Mouse (Mus musculus) intestine, embryonic 14.5 days (tissue): Measurements from ENCODE around the gene Lkaaear1. TPM values are rescaled to one million over a fixed set of nuclear protein-coding genes. Genes with fewer than 3 reads are reported as not detected.

Experiments
- ATAC-seq: fragments of 200-750 bp; cut with Nextera tagmentation; replicated peaks from 2 replicates; pipeline ENCODE4 v1.8.0; 2017; ENCODE audit warnings: low read depth, moderate number of reproducible peaks, moderate TSS enrichment, moderate library complexity; ENCODE audit not compliant: low FRiP score, low TSS enrichment
- DNase-seq: peaks from one replicate; pipeline ENCODE4 v3.0.0-alpha.2; 2018; ENCODE audit warnings: low spot score
- H3K27ac ChIP-seq: fragments of 300-500 bp; sonication (generic); 2 replicates; pipeline ENCODE4 v1.5.1; 2014; ENCODE audit warnings: low read depth, mild to moderate bottlenecking, control low read depth
- H3K27me3 ChIP-seq: fragments of 300-500 bp; sonication (generic); replicated peaks from 2 replicates; pipeline ENCODE4 v1.6.1; 2014; ENCODE audit warnings: low read length, control low read depth; ENCODE audit not compliant: control insufficient read depth, insufficient read depth
- H3K36me3 ChIP-seq: fragments of 300-500 bp; sonication (generic); 2 replicates; pipeline ENCODE4 v1.6.1; 2014; ENCODE audit warnings: low read length, control low read depth; ENCODE audit not compliant: control insufficient read depth, insufficient read depth
- H3K4me1 ChIP-seq: fragments of 300-500 bp; sonication (generic); replicated peaks from 2 replicates; pipeline ENCODE4 v1.6.1; 2014; ENCODE audit warnings: low read length, control low read depth, mixed read lengths; ENCODE audit not compliant: control insufficient read depth, insufficient read depth
- H3K4me2 ChIP-seq: fragments of 300-500 bp; sonication (generic); 2 replicates; pipeline ENCODE4 v1.6.1; 2014; ENCODE audit warnings: low read length
- H3K4me3 ChIP-seq: fragments of 300-500 bp; sonication (generic); 2 replicates; pipeline ENCODE4 v1.5.1; 2014; ENCODE audit warnings: low read depth, low read length, control low read depth, mixed read lengths
- H3K9ac ChIP-seq: fragments of 300-500 bp; sonication (generic); 2 replicates; pipeline ENCODE4 v1.6.1; 2014; ENCODE audit warnings: mild to moderate bottlenecking, low read length
- H3K9me3 ChIP-seq: fragments of 300-500 bp; sonication (generic); 2 replicates; pipeline ENCODE4 v1.6.1; 2016; ENCODE audit warnings: low read length, control low read depth; ENCODE audit not compliant: control insufficient read depth
- WGBS: fragments of 180-500 bp; shearing (Covaris S2); extraction: QIAGEN DNeasy Blood & Tissue Kit; methylation state at CpG from one replicate; pipeline ENCODE4 v1.1.7; 2014; 5-methylcytosine and 5-hydroxymethylcytosine counted together
- polyA plus RNA-seq: library from polyadenylated mRNA; unstranded; fragments of >200 nt; fragmentation: Nextera tagmentation; extraction: Ambion mirVana; gene quantifications from 2 replicates; pipeline ENCODE4 v1.2.1, GENCODE M21; 2014

The Lkaaear1 gene
- polyA plus RNA-seq, 1 experiment from 2014 or later = not detected

- Histone ChIP-seq H3K4me1 (peaks cover 6% of the 10 kb centered on the region; the same call in 1 of the 2 replicates), H3K27me3 (no peaks in the 10 kb centered on the region), H3K9ac (no peak overlapping the region), H3K36me3 (peaks cover 37% of the 10 kb centered on the region), H3K4me3 (no peak overlapping the region), H3K4me2 (no peak overlapping the region), H3K9me3 (no peaks in the 10 kb centered on the region), H3K27ac (no peak overlapping the region)
- 77% methylated on average over 6 of the region's 6 CpGs for WGBS
- DNase-seq = no peak
- no peak for ATAC-seq
Measured at GRCm38 (mm10) chr2:181691083-181691482, 7.2 kb downstream of the Lkaaear1 start.

- peaks cover 6% of the 10 kb centered on the region; the same call in 1 of the 2 replicates for H3K4me1 ChIP-seq
- H3K27me3 ChIP-seq = no peaks in the 10 kb centered on the region
- 88% methylated on average over 10 of the region's 10 CpGs for WGBS
- no peak for DNase-seq
- no peak overlapping the region for H3K9ac ChIP-seq
- H3K36me3 ChIP-seq = peaks cover 44% of the 10 kb centered on the region
- H3K4me2 ChIP-seq = no peak overlapping the region
- ATAC-seq = no peak
- H3K27ac ChIP-seq = no peak overlapping the region
- H3K4me3 ChIP-seq = no peak overlapping the region
- no peaks in the 10 kb centered on the region for H3K9me3 ChIP-seq
Measured at GRCm38 (mm10) chr2:181689466-181690160, 8.6 kb downstream of the Lkaaear1 start.

DNA sequence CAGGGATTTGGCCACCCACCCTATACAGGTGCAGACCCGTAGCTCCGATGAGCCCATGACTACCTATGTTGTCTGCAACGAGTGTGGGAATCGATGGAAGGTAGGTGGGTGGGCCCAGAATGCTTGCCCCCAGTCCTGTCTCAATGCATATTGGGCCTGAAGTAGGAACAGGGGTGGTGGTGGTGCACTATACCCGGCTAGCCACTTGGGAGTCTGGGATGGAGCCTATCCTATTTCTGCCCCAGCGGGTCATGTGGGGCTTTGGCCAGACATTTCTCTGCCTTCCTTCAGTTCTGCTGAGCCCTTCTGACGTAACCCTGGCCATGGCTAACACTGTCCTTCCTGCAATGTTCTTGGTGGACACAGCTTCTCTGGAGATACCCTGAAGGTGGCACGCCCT is 10.7 kb downstream of the Lkaaear1 start:
- Histone ChIP-seq H3K27ac (no peak overlapping the region), H3K27me3 (no peaks in the 10 kb centered on the region), H3K4me2 (no peak overlapping the region), H3K4me3 (no peak overlapping the region), H3K9me3 (no peaks in the 10 kb centered on the region), H3K4me1 (no peaks in the 10 kb centered on the region), H3K36me3 (peaks cover 47% of the 10 kb centered on the region), H3K9ac (no peak overlapping the region)
- 95% methylated on average over 8 of the region's 8 CpGs for WGBS
- ATAC-seq (no peak), DNase-seq (no peak)

- Histone ChIP-seq H3K9ac (no peak overlapping the region), H3K9me3 (no peaks in the 10 kb centered on the region), H3K27ac (no peak overlapping the region), H3K36me3 (peaks cover 47% of the 10 kb centered on the region), H3K27me3 (no peaks in the 10 kb centered on the region), H3K4me2 (no peak overlapping the region), H3K4me3 (no peak overlapping the region), H3K4me1 (peaks cover 5% of the 10 kb centered on the region; the same call in 1 of the 2 replicates)
- ATAC-seq (no peak), DNase-seq (no peak)
- WGBS = 92% methylated on average over 4 of the region's 4 CpGs
Measured at GRCm38 (mm10) chr2:181685686-181686085, 12.6 kb downstream of the Lkaaear1 start.

GRCm38 (mm10) chr2:181684713-181685112 is 13.5 kb downstream of the Lkaaear1 start:
- no peak overlapping the region for H3K27ac ChIP-seq
- no peak for DNase-seq
- H3K4me1 ChIP-seq = peaks cover 6% of the 10 kb centered on the region; the same call in 1 of the 2 replicates
- H3K27me3 ChIP-seq = no peaks in the 10 kb centered on the region
- no peak overlapping the region for H3K4me2 ChIP-seq
- H3K36me3 ChIP-seq = peaks cover 46% of the 10 kb centered on the region
- 70% methylated on average over 1 of the region's 1 CpGs for WGBS
- no peak overlapping the region for H3K4me3 ChIP-seq
- no peak overlapping the region for H3K9ac ChIP-seq
- H3K9me3 ChIP-seq = no peaks in the 10 kb centered on the region
- ATAC-seq = no peak

GRCm38 (mm10) chr2:181683381-181683780 is 14.9 kb downstream of the Lkaaear1 start:
- H3K9ac ChIP-seq = no peak overlapping the region
- peaks cover 6% of the 10 kb centered on the region; the same call in 1 of the 2 replicates for H3K4me1 ChIP-seq
- 58% methylated on average over 4 of the region's 4 CpGs for WGBS
- H3K36me3 ChIP-seq = peaks cover 33% of the 10 kb centered on the region
- H3K27ac ChIP-seq = no peak overlapping the region
- no peak for DNase-seq
- no peak overlapping the region for H3K4me3 ChIP-seq
- no peak overlapping the region for H3K4me2 ChIP-seq
- no peaks in the 10 kb centered on the region for H3K9me3 ChIP-seq
- no peak for ATAC-seq
- no peaks in the 10 kb centered on the region for H3K27me3 ChIP-seq

DNA sequence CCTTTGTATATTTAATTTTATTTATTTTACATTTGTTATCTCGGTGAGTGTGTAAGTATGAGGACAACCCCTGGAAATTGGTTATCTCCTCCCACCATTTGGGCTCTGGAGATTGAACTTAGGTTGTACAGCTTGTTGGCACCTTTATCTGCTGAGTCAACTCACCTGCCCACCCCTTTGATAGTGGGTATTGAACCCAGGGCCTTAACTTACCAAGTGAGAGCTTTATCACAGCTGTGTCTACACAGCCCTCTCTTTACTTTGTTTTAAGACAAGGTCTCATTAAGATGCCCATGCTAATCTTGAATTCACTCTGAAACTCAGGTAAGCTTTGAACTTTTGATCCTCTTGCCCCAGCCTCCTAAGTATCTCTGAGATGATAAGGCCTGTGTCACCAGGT is 16.3 kb downstream of the Lkaaear1 start:
- DNase-seq (no peak), ATAC-seq (no peak)
- WGBS = 71% methylated on average over 1 of the region's 1 CpGs
- Histone ChIP-seq H3K36me3 (peaks cover 19% of the 10 kb centered on the region), H3K27ac (no peak overlapping the region), H3K27me3 (no peaks in the 10 kb centered on the region), H3K9me3 (no peaks in the 10 kb centered on the region), H3K4me1 (peaks cover 6% of the 10 kb centered on the region; the same call in 1 of the 2 replicates), H3K4me3 (no peak overlapping the region), H3K9ac (no peak overlapping the region), H3K4me2 (no peak overlapping the region)

DNA sequence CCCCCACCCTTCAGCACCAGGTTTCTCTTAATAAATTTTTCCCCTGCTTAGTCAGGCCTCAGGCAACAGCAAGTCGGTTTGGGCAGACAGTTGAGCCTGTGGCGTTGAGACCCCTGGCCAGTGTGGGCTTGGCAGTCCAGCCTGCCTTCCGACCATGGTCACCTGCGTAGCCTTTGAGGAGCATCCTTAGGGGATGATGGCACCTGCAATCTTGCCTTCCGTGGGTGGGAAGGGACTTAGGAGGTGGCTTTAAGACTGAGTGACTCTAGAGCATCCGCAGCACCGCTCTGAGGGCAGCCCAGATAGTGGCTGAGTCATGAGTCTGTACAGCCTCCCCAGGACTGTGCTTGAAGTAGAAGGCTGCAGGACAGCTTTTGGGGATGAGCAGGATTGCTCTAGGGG is 17.5 kb downstream of the Lkaaear1 start:
- DNase-seq (peak; percentile 75), ATAC-seq (peak; percentile 14)
- peak overlapping the region; percentile 95 for H3K4me2 ChIP-seq
- H3K27me3 ChIP-seq = no peaks in the 10 kb centered on the region
- 18% methylated on average over 7 of the region's 7 CpGs for WGBS
- peak overlapping the region; percentile 84 for H3K9ac ChIP-seq
- peaks cover 6% of the 10 kb centered on the region; the same call in 1 of the 2 replicates for H3K4me1 ChIP-seq
- H3K36me3 ChIP-seq = peaks cover 6% of the 10 kb centered on the region; the same call in 1 of the 2 replicates
- no peak overlapping the region; the same call in 1 of the 2 replicates for H3K27ac ChIP-seq
- no peaks in the 10 kb centered on the region for H3K9me3 ChIP-seq
- peak overlapping the region; percentile 66 for H3K4me3 ChIP-seq
